Mouse (Mus musculus): ENCODE measurements around the gene Sox1.

GRCm38 (mm10) chr8:12391366-12392250, 3.5 kb upstream of the Sox1 start:
- peak; percentile 46 for TF ChIP-seq CTCF (IDR thresholded peaks at IDR 0.05; ENCODE audit: low read depth)
- no peak for TF ChIP-seq EP300 (IDR thresholded peaks at IDR 0.05; ENCODE audit: low read depth)
